Mouse (Mus musculus) lung, postnatal 0 days (tissue): ENCODE measurements at regions not wholly inside any gene's neighbourhood (a gene's known extent, or its start where the extent isn't known, plus 50 kb on each side); places are given as distances from the start of the nearest gene placed in this dataset.

Experiments used
- CTCF ChIP-seq: IDR thresholded peaks from 2 replicates; pipeline ENCODE4 v1.5.1; 2016; ENCODE audit warnings: antibody characterized with exemption, mild to moderate bottlenecking
- EP300 ChIP-seq: IDR thresholded peaks from 2 replicates; pipeline ENCODE4 v1.6.1; 2016; ENCODE audit warnings: antibody characterized with exemption, mild to moderate bottlenecking, control low read depth

DNA sequence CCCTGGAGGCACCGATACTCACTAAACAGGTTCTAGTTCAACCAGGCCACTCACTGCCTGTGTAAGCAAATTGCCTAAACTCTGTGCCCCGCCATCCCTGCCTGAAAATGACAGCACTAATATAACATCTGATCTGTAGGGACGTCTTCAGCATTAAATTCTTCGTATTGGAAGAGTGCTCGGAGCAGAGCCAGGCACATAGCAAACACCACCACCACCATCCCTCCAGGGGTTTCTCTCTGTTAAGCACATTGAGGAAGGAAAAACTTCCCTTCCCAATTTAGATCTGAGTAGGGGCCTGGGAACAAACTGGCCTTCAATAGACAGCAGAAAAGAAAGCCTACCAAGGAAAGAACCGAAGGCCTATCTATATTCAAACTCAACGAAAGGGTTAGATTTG, 124.4 kb downstream of the Tmem17 start:
- TF ChIP-seq CTCF (no peak), EP300 (no peak)
